Mouse (Mus musculus) limb, embryonic 12.5 days (tissue): ENCODE results near the gene Tspan31. TPM values are rescaled to one million over a fixed set of nuclear protein-coding genes. Genes with fewer than 3 reads are reported as not detected.

Experiments used
- ATAC-seq: fragments of 200-750 bp; cut with Nextera tagmentation; 2 replicates; pipeline ENCODE4 v1.8.0; 2017; ENCODE audit warnings: low read depth, moderate TSS enrichment; ENCODE audit not compliant: insufficient number of reproducible peaks, insufficient read depth, low FRiP score, low TSS enrichment
- H3K27ac ChIP-seq: fragments of 300-500 bp; sonication (generic); 2 replicates; pipeline ENCODE4 v1.5.1; 2016; ENCODE audit warnings: mild to moderate bottlenecking, moderate library complexity
- H3K27me3 ChIP-seq: fragments of 300-500 bp; sonication (generic); 2 replicates; pipeline ENCODE4 v1.6.1; 2016; ENCODE audit warnings: mild to moderate bottlenecking, moderate library complexity
- H3K36me3 ChIP-seq: fragments of 300-500 bp; sonication (generic); 2 replicates; pipeline ENCODE4 v1.6.1; 2016; ENCODE audit warnings: mild to moderate bottlenecking, moderate library complexity
- H3K4me1 ChIP-seq: fragments of 300-500 bp; sonication (generic); replicated peaks from 2 replicates; pipeline ENCODE4 v1.6.1; 2016
- H3K4me2 ChIP-seq: fragments of 300-500 bp; sonication (generic); 2 replicates; pipeline ENCODE4 v1.6.1; 2016; ENCODE audit warnings: mild to moderate bottlenecking, moderate library complexity
- H3K4me3 ChIP-seq: fragments of 300-500 bp; sonication (generic); replicated peaks from 2 replicates; pipeline ENCODE4 v1.5.1; 2016; ENCODE audit warnings: mild to moderate bottlenecking
- H3K9ac ChIP-seq: fragments of 300-500 bp; sonication (generic); replicated peaks from 2 replicates; pipeline ENCODE4 v1.6.1; 2016; ENCODE audit warnings: mild to moderate bottlenecking, moderate library complexity
- H3K9me3 ChIP-seq: fragments of 300-500 bp; sonication (generic); 2 replicates; pipeline ENCODE4 v1.6.1; 2016; ENCODE audit warnings: mild to moderate bottlenecking, moderate library complexity
- WGBS: fragments of 180-500 bp; shearing (Covaris S2); methylation state at CpG from one replicate; pipeline ENCODE4 v1.1.7; 2016; 5-methylcytosine and 5-hydroxymethylcytosine counted together
- polyA plus RNA-seq: library from polyadenylated mRNA; unstranded; fragments of >200 nt; fragmentation: Nextera tagmentation; extraction: Ambion mirVana; gene quantifications from 2 replicates; pipeline ENCODE4 v1.2.1, GENCODE M21; 2016

Tspan31 gene
- polyA plus RNA-seq, 1 experiment from 2014 or later = 172 TPM

DNA sequence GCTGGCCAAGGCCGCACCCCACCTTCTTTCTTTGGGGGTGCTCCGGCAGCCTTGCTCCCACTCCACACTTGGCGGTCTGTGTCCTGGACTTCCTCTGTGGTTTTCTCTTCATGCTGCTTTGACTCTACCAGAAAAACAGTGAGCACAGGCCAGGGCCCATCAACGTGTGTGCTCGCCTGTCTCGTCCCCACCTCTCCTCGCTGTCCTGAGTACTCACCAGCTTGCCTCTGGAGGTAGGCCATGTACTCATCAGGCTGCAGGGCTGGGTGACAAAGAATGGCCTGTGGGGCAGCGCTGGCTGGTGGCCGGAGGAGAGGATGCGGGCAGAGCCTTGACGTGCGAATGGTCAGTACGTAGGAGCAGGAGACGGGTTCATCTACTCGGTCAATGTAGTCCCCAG lies 29.8 kb upstream of the Tspan31 start:
- 94% methylated on average over 15 of the region's 15 CpGs for WGBS
- Histone ChIP-seq H3K27me3 (no peaks in the 10 kb centered on the region), H3K4me1 (no peaks in the 10 kb centered on the region), H3K9ac (0 out of 2 replicates have a peak overlapping the region, but pooled peaks have one; percentile 2), H3K9me3 (no peaks in the 10 kb centered on the region), H3K4me3 (no peak overlapping the region), H3K4me2 (no peak overlapping the region), H3K27ac (no peak overlapping the region), H3K36me3 (peaks cover 62% of the 10 kb centered on the region)
- ATAC-seq = no peak

DNA sequence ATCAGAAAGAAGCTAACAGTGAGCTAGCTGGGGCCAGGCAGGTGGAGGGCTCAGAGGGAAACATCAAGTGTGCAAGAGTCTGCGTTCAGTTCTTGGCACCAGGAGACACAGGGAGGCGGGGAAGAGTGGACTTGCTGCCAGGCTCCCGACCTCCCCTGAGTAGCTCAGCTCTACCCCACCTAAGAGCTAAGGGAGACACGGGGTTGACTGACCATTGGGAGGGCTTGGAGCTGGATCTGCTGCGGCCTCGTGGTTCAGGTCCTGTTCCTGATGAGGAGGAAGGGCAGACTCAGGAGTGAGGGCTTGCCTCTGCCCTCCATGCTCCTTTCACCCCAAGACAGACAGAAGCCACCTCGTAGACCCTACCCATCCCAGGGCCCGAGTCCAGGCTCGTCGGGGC lies 29.1 kb upstream of the Tspan31 start:
- no peak overlapping the region for H3K27ac ChIP-seq
- H3K4me3 ChIP-seq = no peak overlapping the region
- H3K4me1 ChIP-seq = no peaks in the 10 kb centered on the region
- no peak for ATAC-seq
- 87% methylated on average over 10 of the region's 10 CpGs for WGBS
- peaks cover 60% of the 10 kb centered on the region for H3K36me3 ChIP-seq
- H3K9ac ChIP-seq = no peak overlapping the region
- no peaks in the 10 kb centered on the region for H3K9me3 ChIP-seq
- H3K27me3 ChIP-seq = peaks cover 1% of the 10 kb centered on the region
- H3K4me2 ChIP-seq = no peak overlapping the region

DNA sequence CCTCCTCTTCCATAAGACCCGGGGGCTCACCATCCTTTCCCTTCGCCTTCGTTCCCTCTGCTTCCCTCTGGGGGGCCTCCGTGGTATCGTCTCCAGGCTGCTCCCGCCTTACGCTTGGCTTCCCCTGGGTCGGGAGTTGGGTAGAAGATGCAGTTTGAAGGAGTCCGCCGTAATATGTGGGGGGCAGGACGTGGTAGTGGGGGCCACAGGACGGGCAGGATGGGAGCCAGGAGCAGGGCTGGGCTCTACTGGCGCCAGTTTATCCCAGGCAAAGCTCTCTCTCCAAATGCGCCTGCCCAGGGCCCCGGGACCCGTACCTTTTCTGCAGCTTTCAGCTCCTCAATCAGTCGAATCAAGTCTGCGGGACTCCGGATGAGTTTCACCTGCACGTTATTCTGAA lies 28.4 kb upstream of the Tspan31 start:
- Histone ChIP-seq H3K36me3 (peaks cover 58% of the 10 kb centered on the region), H3K9ac (no peak overlapping the region), H3K27ac (no peak overlapping the region), H3K9me3 (no peaks in the 10 kb centered on the region), H3K4me1 (no peaks in the 10 kb centered on the region), H3K4me2 (no peak overlapping the region), H3K27me3 (peaks cover 8% of the 10 kb centered on the region), H3K4me3 (no peak overlapping the region)
- WGBS = 76% methylated on average over 20 of the region's 20 CpGs
- ATAC-seq = no peak

DNA sequence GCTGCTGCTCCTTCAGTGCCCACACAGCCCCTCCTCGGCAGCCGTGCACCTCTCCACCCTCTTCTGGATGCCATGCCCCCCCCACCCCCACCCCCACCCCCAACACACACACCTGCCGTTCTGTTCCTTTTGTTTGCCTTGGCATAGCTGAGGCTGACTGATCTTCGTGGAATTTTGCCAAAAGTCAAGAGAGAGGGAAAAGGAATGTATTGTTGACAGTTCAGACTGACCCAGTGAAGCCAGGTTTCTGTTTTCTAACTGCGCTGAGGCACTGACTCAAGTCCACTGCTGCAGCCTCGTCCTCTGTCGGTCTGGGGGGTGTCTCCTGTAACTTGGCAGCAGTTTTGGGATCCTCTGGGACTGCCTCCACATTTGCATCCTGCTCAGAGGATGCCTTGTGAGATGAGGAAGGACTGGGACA lies 24.3 kb upstream of the Tspan31 start:
- Histone ChIP-seq H3K4me1 (peaks cover 13% of the 10 kb centered on the region), H3K27me3 (peaks cover 49% of the 10 kb centered on the region), H3K4me3 (no peak overlapping the region), H3K27ac (no peak overlapping the region), H3K36me3 (peaks cover 46% of the 10 kb centered on the region), H3K9ac (no peak overlapping the region), H3K4me2 (no peak overlapping the region), H3K9me3 (no peaks in the 10 kb centered on the region)
- 68% methylated on average over 7 of the region's 7 CpGs for WGBS
- no peak for ATAC-seq

DNA sequence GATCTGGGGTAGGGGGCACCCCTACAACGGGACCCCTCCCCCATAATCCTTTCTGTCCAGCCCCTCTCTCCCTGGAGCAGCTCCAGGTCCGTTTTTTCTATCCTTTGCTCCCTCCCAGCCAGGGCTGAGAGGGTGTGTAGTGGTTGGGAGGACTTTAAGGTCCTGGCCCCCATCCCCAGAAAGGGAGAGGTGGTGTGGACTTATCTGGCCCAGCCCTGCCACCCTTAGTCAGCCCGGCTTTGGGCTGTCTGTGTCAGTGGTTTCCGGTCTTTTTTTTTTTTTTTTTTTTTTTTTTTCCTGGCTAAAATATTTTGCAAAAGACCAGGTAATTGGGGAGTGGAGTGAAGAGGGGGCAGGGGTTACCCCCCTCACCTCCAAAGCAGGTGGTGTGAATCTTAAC lies 22.7 kb upstream of the Tspan31 start:
- WGBS = 53% methylated on average over 4 of the region's 4 CpGs
- Histone ChIP-seq H3K4me1 (peaks cover 13% of the 10 kb centered on the region), H3K27me3 (peaks cover 66% of the 10 kb centered on the region), H3K27ac (no peak overlapping the region), H3K9ac (no peak overlapping the region), H3K4me3 (no peak overlapping the region), H3K9me3 (no peaks in the 10 kb centered on the region), H3K4me2 (no peak overlapping the region), H3K36me3 (peaks cover 29% of the 10 kb centered on the region)
- no peak for ATAC-seq

DNA sequence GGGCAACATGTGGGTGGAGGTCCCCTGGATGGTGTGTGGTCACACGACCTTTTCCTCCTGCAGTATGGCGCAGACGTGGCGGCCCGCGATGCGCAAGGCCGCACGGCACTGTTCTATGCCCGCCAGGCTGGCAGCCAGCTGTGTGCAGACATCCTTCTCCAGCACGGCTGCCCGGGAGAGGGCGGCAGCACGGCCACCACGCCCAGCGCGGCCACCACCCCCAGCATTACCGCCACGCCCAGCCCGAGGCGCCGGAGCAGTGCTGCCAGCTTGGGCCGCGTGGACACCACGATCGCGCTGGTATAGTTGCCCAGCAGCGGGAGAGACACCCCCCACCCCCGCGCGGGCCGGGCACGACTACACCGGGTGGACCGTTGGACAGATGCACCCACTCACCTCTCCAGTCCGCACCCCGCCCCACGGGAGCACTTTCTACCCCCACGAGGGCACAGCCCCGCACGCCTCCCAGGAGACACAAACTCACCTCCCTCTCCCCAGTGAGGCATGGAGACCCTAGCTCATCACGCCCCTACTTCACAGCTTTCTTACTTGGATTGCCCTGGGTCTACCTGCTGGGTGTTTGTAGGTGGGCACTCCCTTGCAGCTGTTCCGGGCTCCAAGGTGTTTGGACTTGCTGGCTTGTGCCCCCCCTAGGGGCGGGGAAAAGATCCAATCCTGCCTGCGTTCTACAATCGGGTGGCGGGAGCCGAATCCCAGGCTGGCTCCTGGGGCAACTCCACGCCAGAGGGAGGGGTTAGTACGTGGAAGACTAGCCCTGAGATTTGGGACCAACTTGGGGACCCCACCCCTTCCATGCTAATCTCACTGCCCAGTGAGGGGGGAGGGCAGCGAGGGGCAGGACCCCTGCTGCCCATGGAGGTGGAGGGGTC lies 21.7 kb upstream of the Tspan31 start:
- peak overlapping the region; percentile 35 for H3K4me2 ChIP-seq
- peak overlapping the region; percentile 27 for H3K4me3 ChIP-seq
- 10% methylated on average over 49 of the region's 51 CpGs for WGBS
- H3K36me3 ChIP-seq = peaks cover 19% of the 10 kb centered on the region
- H3K27me3 ChIP-seq = peaks cover 76% of the 10 kb centered on the region
- no peaks in the 10 kb centered on the region for H3K9me3 ChIP-seq
- no peak overlapping the region for H3K27ac ChIP-seq
- H3K4me1 ChIP-seq = peaks cover 13% of the 10 kb centered on the region
- H3K9ac ChIP-seq = no peak overlapping the region
- no peak; the same call in 1 of the 2 replicates for ATAC-seq

DNA sequence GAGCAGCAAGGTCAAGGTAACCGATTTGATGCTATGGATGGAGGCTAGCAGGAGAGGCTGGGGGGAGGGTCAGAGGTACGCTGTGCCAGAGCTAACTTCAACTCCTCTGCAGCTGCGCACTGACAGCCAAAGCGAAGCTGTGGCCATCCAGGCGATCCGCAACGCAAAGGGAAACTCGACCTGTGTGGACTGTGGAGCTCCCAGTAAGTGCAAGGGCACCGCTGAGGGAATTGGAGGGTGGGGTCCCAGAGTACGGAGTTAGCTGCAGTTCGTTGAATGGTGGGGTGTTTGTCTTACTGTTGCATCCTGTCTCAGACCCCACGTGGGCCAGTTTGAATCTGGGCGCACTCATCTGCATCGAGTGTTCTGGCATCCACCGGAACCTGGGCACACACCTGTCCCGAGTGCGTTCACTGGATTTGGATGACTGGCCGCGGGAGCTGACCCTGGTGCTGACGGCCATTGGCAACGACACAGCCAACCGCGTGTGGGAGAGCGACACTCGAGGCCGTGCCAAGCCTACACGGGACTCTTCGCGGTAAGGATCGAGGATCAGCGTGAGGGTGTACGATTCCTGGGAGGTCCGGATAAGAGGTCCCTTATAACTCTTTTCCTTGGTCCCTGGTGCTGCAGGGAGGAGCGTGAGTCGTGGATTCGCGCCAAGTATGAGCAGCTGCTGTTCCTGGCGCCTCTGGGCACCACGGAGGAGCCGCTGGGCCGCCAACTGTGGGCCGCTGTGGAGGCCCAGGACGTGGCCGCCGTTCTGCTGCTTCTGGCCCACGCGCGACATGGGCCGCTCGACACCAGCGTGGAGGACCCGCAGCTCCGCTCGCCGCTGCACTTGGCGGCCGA lies 20.7 kb upstream of the Tspan31 start:
- H3K4me2 ChIP-seq = peak overlapping the region; percentile 35; the same call in 1 of the 2 replicates
- H3K4me3 ChIP-seq = peak overlapping the region; percentile 27
- H3K9me3 ChIP-seq = no peaks in the 10 kb centered on the region
- 10% methylated on average over 57 of the region's 57 CpGs for WGBS
- H3K4me1 ChIP-seq = peaks cover 13% of the 10 kb centered on the region
- H3K27ac ChIP-seq = no peak overlapping the region
- 0 out of 2 replicates have a peak, but pooled peaks have one; percentile 16 for ATAC-seq
- peaks cover 10% of the 10 kb centered on the region for H3K36me3 ChIP-seq
- H3K9ac ChIP-seq = no peak overlapping the region
- H3K27me3 ChIP-seq = peaks cover 82% of the 10 kb centered on the region

DNA sequence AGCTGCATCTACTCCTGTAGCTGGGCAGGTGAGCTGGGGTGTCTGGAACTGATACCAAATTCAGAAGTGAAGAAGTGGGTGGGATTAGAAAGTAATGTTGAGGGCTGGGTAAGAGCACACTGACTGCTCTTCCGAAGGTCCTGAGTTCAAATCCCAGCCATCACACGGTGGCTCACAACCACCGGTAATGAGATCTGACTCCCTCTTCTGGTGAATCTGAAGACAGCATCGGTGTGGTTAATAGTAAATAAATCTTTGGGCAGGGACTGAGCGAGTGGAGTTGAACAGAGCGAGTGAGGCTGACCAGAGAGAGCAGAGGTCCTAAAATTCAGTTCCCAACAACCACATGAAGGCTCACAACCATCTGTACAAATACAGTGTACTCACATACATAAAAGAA lies 15.6 kb upstream of the Tspan31 start:
- no peak for ATAC-seq
- peaks cover 95% of the 10 kb centered on the region for H3K27me3 ChIP-seq
- peaks cover 16% of the 10 kb centered on the region for H3K4me1 ChIP-seq
- WGBS = 64% methylated on average over 6 of the region's 6 CpGs
- no peak overlapping the region for H3K4me2 ChIP-seq
- no peak overlapping the region for H3K9ac ChIP-seq
- no peaks in the 10 kb centered on the region for H3K36me3 ChIP-seq
- H3K27ac ChIP-seq = no peak overlapping the region
- no peaks in the 10 kb centered on the region for H3K9me3 ChIP-seq
- no peak overlapping the region for H3K4me3 ChIP-seq

DNA sequence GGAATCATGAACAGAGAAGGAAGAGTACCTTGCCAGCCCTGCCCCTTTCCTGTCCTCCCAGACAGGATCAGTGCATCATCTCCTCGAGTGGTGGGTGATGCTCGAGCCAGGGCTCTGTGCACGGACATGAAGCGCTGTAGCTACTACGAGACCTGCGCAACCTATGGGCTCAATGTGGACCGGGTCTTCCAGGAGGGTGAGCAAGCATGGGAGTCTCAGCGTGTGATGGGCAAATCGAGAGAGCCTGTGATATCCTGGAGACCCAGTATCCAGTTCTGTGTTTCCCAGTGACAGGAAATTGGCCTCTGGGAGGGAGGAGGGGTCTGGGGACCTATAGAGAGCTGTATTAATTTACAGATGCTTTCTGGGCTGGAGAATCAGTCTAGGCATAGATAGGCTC lies 15.0 kb upstream of the Tspan31 start:
- no peaks in the 10 kb centered on the region for H3K36me3 ChIP-seq
- WGBS = 76% methylated on average over 9 of the region's 9 CpGs
- H3K9ac ChIP-seq = no peak overlapping the region
- H3K27ac ChIP-seq = no peak overlapping the region
- ATAC-seq = no peak
- no peak overlapping the region for H3K4me2 ChIP-seq
- H3K27me3 ChIP-seq = peaks cover 95% of the 10 kb centered on the region
- no peaks in the 10 kb centered on the region for H3K9me3 ChIP-seq
- H3K4me3 ChIP-seq = no peak overlapping the region
- H3K4me1 ChIP-seq = peaks cover 21% of the 10 kb centered on the region

DNA sequence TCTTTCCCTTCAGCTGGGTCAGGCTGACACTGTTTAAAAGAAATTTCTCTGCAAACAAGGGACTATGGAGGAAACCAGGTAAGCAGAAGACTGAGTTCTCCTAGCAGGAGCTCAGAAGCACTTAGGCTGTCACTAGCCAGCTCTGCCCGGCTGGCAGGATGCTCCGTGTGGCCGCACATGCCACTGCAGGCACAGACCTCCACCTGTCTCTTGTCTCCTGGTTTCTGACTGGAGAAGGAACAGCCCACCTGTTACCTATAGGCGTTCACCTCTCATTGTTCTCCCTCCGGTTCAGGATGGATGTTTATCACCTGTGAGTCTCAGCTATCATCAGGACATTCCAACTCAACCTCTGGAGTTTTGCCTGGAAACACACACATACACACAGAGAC lies 13.8 kb upstream of the Tspan31 start:
- Histone ChIP-seq H3K27ac (no peak overlapping the region), H3K27me3 (peaks cover 95% of the 10 kb centered on the region), H3K4me2 (no peak overlapping the region), H3K4me1 (peaks cover 33% of the 10 kb centered on the region), H3K36me3 (no peaks in the 10 kb centered on the region), H3K9me3 (no peaks in the 10 kb centered on the region), H3K9ac (no peak overlapping the region), H3K4me3 (no peak overlapping the region)
- 47% methylated on average over 5 of the region's 5 CpGs for WGBS
- ATAC-seq = no peak

DNA sequence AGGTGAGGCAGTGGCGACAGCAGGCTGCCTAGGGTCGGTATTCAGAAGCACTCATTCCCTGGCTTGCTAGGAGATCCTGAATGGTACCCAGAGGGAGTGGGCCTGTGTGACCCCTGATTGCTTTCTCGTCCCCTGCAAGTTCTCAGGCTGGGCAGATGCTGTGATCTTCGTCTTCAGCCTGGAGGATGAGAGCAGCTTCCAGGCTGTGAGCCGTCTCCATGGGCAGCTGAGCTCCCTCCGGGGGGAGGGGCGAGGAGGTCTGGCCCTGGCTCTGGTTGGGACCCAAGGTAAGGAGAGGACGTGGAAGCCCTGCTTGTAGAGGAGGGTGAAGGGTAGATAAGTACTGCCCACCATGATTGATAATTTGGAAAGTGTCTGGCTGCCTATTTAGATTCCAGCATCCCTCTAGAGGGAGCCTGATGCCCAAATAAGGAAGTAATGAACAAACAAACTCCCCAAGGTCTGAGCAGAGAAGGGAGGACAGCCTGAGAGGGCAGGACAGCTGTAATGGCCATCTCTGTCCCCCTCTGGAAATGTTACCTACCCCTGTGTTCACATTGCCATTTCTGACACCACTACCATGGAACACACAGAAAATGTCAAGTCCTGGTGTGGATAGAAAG lies 13.3 kb upstream of the Tspan31 start:
- no peak overlapping the region for H3K4me3 ChIP-seq
- WGBS = 33% methylated on average over 8 of the region's 8 CpGs

More for the DNA sequence above, 13.3 kb upstream of the Tspan31 start:
- Histone ChIP-seq H3K9me3 (no peaks in the 10 kb centered on the region), H3K27me3 (peaks cover 95% of the 10 kb centered on the region), H3K4me1 (peaks cover 35% of the 10 kb centered on the region), H3K9ac (no peak overlapping the region), H3K4me2 (no peak overlapping the region), H3K27ac (no peak overlapping the region), H3K36me3 (no peaks in the 10 kb centered on the region)
- ATAC-seq = no peak
